In genomic region chr10:123001363-123001762, GRCm38 (mm10) we compare ENCODE assay signal across 27 mouse cellular contexts.
DNase-seq lines count a peak whose midpoint lies in the region; ATAC-seq lines count a peak whose summit lies in the region.
"Had no signal": no experiment of that assay in that cellular context is flagged by ENCODE, and none has a peak within 500 bp of the region (broad histone marks: within the 10 kb centered on the region; RNA-seq: fewer than 3 reads in every experiment).

No protein-coding gene starts in this region.

- H3K36me3 ChIP-seq in hindbrain, embryonic 11.5 days (ENCODE audit: control insufficient read depth, insufficient read depth, low read length): no peaks in the 10 kb centered on the region

- H3K4me2 ChIP-seq in hindbrain, embryonic 11.5 days (replicated peaks; ENCODE audit: low read depth, low read length): no peak overlapping the region
- H3K4me2 ChIP-seq: embryonic facial prominence, embryonic 12.5 days; forebrain, embryonic 13.5 days; forebrain, embryonic 15.5 days had no signal

- peak; percentile 28 for DNase-seq in thymus, postnatal 0 days (ENCODE audit: low spot score)
- DNase-seq in thymus, adult 18-20 months: no peak
- DNase-seq in hindbrain, embryonic 11.5 days (ENCODE audit: low spot score): no peak
- DNase-seq in right cerebral cortex, adult 18-20 months: no peak
- no peak for DNase-seq in kidney, postnatal 25 days
- DNase-seq: adrenal gland, adult 2 months; adrenal gland, postnatal 10 days; adrenal gland, postnatal 25 days; B cell, adult 2 months; cerebellum, adult 11 months; cerebellum, adult 18-20 months; cerebellum, adult 8-10 months; cerebellum, adult 9-11 months; cerebellum, postnatal 14 days; cerebellum, postnatal 36 days; forebrain, postnatal 0 days had no signal

- H3K9ac ChIP-seq in hindbrain, embryonic 11.5 days (ENCODE audit: low read depth, low read length): no peak overlapping the region
- H3K9ac ChIP-seq: embryonic facial prominence, embryonic 12.5 days; forebrain, embryonic 13.5 days; forebrain, embryonic 15.5 days; forebrain, postnatal 0 days had no signal

- no peaks in the 10 kb centered on the region for H3K4me1 ChIP-seq in hindbrain, embryonic 11.5 days (replicated peaks; ENCODE audit: control insufficient read depth, insufficient read depth, low read length)
- H3K4me1 ChIP-seq: embryonic facial prominence, embryonic 10.5 days; forebrain, embryonic 13.5 days; forebrain, embryonic 15.5 days had no signal

- H3K4me3 ChIP-seq in hindbrain, embryonic 11.5 days (ENCODE audit: low read depth, low read length): no peak overlapping the region
- H3K4me3 ChIP-seq: embryonic facial prominence, embryonic 10.5 days; embryonic facial prominence, embryonic 12.5 days; forebrain, embryonic 13.5 days; forebrain, embryonic 15.5 days had no signal

- 87% methylated on average over 3 of the region's 3 CpGs for WGBS in hindbrain, embryonic 11.5 days

- H3K9me3 ChIP-seq in hindbrain, embryonic 11.5 days (ENCODE audit: control insufficient read depth, low read length): no peaks in the 10 kb centered on the region
- H3K9me3 ChIP-seq: embryonic facial prominence, embryonic 10.5 days; embryonic facial prominence, embryonic 12.5 days; forebrain, embryonic 13.5 days; forebrain, embryonic 15.5 days; G1E had no signal

- H3K27me3 ChIP-seq in hindbrain, embryonic 11.5 days (ENCODE audit: control insufficient read depth, insufficient read depth, low read length): no peaks in the 10 kb centered on the region
- H3K27me3 ChIP-seq: CH12.LX; embryonic facial prominence, embryonic 12.5 days; forebrain, embryonic 13.5 days; forebrain, embryonic 15.5 days; Patski had no signal

- H3K27ac ChIP-seq in hindbrain, embryonic 11.5 days (ENCODE audit: low read depth, low read length): no peak overlapping the region
- H3K27ac ChIP-seq: embryonic facial prominence, embryonic 10.5 days; embryonic facial prominence, embryonic 12.5 days; forebrain, embryonic 13.5 days; forebrain, embryonic 15.5 days had no signal

- peak; percentile 45; the same call in 1 of the 2 replicates for ATAC-seq in common myeloid progenitor, adult 5-6 weeks (replicated peaks; ENCODE audit: low read depth, poor library complexity, severe bottlenecking)
- peak; percentile 54; the same call in 1 of the 2 replicates for ATAC-seq in megakaryocyte, adult 5-6 weeks (ENCODE audit: poor library complexity, severe bottlenecking)
- no peak for ATAC-seq in hindbrain, embryonic 11.5 days (ENCODE audit: low FRiP score)
- ATAC-seq: activated CD4-positive, CD25-positive, alpha-beta regulatory T cell, adult 4 months; CD4-positive, CD25-positive, alpha-beta regulatory T cell, adult 4 months; forebrain, embryonic 13.5 days; forebrain, embryonic 15.5 days; forebrain, postnatal 0 days; Patski had no signal
